Mouse (Mus musculus) left cerebral cortex, postnatal 10 days (tissue): Measurements from ENCODE around the gene Syngr3. TPM values are rescaled to one million over a fixed set of nuclear protein-coding genes. Genes with fewer than 3 reads are reported as not detected.

ENCODE experiments used
- DNase-seq, 2 experiments: peaks; one replicate each; pipeline ENCODE4 v3.0.0; 2021 to 2022; ENCODE audit warnings: low spot score in 2 of 2, mixed read lengths in 1 of 2; ENCODE audit errors: extremely low spot score in 1 of 2
- intact Hi-C: fragments of 180-260 bp; cut with DNase I; formaldehyde crosslinking; loops from one replicate; pipeline ENCODE4 v1.15.1; 2025
- total RNA-seq, 2 experiments: library from RNA; stranded (reverse); gene quantifications; 2 replicates each; pipeline ENCODE4 v1.2.3; 2021

Syngr3 gene
- 100 to 1,000 TPM; 248 to 254 TPM for total RNA-seq

- intact Hi-C loops = no loop called here
- DNase-seq = peak in 1 of 2 experiments; percentile 65
Measured at GRCm38 (mm10) chr17:24689251-24690081, at the start of gene Syngr3. Gene Syngr3 (minus strand): TSS chr17:24689955.

DNA sequence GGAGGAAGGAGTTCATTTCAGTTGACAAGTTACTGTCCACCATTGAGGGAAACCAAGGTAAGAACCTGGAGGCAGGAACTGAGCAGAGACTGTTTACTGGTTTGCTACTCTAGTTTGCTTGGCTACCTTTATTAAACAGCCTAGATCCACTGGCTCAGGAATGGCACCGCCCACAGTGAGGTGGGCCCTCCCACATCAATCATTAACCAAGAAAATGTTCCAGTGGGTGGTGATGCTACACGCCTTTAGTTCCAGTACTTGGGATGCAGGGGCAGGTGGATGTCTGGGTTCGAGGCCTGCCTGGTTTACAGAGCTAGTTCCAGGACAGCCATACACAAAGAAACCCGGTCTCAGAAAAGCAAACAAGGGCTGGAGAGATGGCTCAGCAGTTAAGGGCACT, 48.5 kb upstream of the Syngr3 start:
- intact Hi-C loops = loop anchor here (5.0 kb wide), 1 partner anchor 144 kb away; no protein-coding TSS in a partner anchor
- no peak for DNase-seq

DNA sequence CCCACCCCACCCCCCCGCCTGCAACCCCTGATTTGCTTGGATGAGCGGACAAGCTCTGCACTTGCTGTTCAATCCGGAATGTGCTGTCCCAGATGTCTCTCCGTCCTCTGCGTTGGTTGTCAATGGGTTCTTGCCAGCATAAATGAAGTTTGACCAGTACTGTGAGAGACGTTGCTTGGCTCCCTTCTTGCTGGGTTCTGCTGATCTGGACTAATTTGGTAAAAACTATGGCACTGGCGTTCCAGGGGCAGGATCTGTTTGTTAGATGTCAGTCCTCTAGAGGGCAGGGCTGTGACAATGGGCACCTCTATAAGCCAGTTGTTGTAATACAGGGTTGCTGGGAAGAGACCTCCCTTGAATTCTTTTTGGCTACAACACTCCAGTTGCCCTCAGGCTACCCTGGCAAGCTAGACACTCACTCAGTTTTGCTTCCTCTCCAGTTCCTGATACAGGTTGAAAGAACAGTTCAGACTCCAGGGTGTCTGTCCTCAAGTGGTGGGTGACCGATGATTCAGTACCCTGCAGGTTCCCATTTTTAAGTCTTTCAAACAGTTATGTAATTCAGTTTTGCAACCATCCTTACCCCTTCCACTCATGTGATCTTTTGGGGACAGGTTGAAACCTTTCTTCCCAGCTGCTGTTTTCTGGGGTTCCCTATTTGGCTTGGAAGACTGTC, 47.5 kb upstream of the Syngr3 start:
- DNase-seq = no peak
- intact Hi-C loops = loop anchor here (5.0 kb wide), 1 partner anchor 145 kb away; no protein-coding TSS in a partner anchor

DNA sequence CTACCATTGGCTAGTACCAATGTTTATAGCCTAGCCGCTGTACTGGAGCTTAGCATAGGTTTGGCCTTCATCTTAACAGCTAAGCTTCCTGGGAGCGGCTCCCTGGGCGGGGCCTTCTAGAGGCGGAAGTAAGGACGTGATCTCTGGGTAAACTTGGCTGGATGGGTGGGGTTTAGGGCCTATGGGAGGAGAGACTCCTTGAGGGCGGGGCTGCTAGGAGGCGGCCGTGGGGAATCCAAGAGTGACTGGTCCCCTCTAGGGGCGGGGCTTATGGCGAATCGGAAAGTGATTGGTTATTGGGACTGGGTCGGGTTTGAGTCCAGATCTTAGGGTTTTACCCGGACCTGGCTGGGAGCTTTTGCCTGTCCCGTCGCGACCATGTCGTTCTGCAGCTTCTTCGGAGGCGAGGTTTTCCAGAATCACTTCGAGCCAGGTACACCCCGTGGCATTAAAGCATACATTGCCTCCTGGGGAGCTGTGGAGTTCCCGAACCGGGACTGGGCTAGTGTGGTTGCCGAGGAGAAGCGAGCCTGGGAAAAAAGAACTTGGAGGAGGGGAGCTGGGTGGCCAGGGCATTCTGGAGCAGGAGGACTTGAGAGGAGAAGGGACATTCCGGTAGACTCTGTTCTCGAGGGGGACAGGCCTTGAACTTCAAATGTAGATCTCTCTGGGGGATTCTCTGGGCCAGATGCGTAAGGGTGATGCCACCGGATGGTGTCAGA, 46.7 kb upstream of the Syngr3 start, which contains the start of gene Msrb1:
Gene Msrb1 (plus strand): TSS at position 313 of the 722 bp plus-strand sequence.
- peak; percentile 91 to 97 for DNase-seq
- intact Hi-C loops = loop anchor here (5.0 kb wide), 1 partner anchor 146 kb away; no protein-coding TSS in a partner anchor

GRCm38 (mm10) chr17:24735446-24735845, 45.7 kb upstream of the Syngr3 start:
- DNase-seq = no peak
- intact Hi-C loops = loop anchor here (5.0 kb wide), 1 partner anchor 147 kb away; no protein-coding TSS in a partner anchor

- DNase-seq = no peak
- intact Hi-C loops = no loop called here
Measured at GRCm38 (mm10) chr17:24734513-24734912, 44.8 kb upstream of the Syngr3 start.

- DNase-seq = no peak
- intact Hi-C loops = no loop called here
Measured at GRCm38 (mm10) chr17:24733434-24734050, 43.8 kb upstream of the Syngr3 start.

DNA sequence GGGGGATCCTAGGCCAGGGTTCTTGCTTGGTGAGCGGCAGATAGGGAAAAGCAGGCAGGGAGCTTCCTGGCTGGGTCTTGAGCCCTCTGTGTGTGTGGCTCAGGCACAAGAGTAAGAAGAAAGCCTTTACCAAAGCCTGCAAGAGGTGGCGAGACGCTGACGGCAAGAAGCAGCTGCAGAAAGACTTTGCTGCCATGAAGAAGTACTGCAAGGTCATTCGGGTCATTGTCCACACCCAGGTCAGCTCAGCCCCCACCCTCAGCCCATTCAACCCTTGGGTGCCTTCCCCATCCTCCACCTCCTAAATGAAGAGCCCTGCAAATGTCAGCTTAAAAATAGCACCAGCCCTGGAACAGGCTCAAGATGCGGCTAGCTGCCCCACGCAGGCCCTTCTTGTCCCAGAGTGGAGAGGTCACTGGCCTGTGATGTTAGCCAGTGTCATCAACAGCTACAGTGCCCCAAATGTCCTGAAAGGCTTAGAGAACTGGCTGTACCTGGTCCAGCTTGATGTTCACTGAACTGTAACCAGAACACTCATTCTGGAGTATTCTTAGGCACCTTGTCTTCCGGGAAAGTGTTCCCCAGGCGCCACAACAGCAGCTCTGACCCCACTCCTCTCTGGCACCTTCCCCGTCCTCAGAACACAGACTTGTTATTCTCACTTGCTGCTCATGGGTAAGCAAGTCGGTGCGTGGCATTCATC, 42.6 kb upstream of the Syngr3 start:
- intact Hi-C loops = no loop called here
- no peak for DNase-seq

DNA sequence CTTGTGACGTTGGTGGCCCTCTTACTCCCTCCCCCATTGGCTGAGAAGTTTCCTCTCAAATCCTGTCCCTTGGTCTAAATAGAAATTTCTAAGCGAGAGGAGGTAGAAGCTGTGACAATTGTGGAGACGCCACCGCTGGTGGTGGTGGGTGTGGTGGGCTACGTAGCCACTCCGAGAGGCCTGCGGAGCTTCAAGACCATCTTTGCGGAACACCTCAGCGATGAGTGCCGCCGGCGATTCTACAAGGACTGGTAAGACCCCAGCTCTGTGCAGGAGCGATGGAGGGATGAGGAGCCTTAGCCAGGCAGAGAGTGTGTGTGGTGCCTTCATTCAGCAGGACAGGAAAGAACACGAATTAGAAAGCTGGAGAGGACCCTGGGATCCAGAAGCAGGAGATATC, 41.0 kb upstream of the Syngr3 start:
- DNase-seq = no peak
- intact Hi-C loops = no loop called here

DNA sequence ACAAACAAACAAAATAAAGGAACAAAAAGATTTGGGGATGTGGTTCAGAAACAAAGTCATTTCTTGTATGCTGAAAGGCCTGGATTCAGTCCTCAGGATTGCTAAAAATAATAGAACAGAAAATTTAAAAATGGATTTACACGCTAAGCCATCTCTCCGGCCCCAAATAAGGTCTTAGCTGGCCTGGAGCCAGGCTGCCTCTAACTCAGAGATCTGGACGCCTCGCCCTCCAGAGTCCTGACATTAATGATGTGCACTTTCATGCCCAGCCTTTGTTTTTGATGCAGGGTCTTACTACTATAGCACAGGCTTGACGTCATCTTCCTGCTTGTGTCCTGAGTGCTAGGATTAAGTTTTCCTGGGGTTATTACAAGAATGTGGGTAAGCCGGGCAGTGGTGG, 39.3 kb upstream of the Syngr3 start:
- intact Hi-C loops = no loop called here
- DNase-seq = no peak

DNA sequence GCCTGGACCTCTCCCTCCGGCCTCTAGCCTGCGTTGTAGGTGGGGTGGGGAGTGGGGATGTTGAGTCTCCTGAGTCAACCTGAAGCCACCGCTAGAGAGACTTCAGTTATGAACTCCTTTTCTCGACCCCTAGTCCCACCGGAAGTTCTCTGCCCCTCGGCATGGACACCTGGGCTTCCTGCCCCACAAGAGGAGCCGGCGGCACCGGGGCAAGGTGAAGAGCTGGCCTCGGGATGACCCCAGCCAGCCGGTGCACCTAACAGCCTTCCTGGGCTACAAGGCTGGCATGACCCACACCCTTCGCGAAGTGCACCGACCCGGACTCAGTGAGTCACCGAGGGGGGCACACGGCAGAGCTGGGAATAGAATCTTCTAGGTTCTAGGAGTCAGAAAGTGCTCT, 38.4 kb upstream of the Syngr3 start:
- DNase-seq = no peak
- intact Hi-C loops = no loop called here

GRCm38 (mm10) chr17:24727618-24728017, 37.9 kb upstream of the Syngr3 start, which contains the start of gene Rpl3l:
Gene Rpl3l (plus strand): TSS chr17:24727820.
- no peak for DNase-seq
- intact Hi-C loops = no loop called here

- DNase-seq = no peak
- intact Hi-C loops = no loop called here
Measured at GRCm38 (mm10) chr17:24725637-24726390, 36.1 kb upstream of the Syngr3 start.

DNA sequence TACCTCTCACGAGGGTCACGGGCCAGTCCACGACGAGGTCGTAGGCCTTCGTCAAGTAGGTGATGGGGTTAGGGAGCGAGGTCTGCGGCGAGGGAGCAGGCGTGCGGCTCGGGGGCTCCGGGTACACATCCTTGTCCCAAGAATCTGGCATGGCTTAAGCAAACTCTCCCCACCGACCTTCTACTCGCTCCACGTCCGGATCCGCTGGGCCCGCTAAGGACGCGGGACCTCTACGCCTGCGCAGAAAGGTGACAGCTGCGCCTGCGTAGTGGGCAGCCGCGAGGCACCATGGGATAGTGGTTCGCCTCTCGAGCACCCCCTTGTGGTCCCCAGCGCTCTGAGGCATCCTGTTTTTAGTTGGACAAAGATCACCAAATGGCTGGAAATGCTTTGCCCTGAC, 34.4 kb upstream of the Syngr3 start, which contains the start of gene Ndufb10:
Gene Ndufb10 (minus strand): TSS at position 295 of the 400 bp plus-strand sequence.
- intact Hi-C loops = no loop called here
- DNase-seq = peak; percentile 94 to 96

- no peak for DNase-seq
- intact Hi-C loops = no loop called here
Measured at GRCm38 (mm10) chr17:24723881-24724180, 34.1 kb upstream of the Syngr3 start.

GRCm38 (mm10) chr17:24723122-24723880, 33.5 kb upstream of the Syngr3 start:
- intact Hi-C loops = no loop called here
- no peak for DNase-seq
